Mouse (Mus musculus) liver, postnatal 0 days (tissue): Measurements from ENCODE around the gene Haus6. TPM values are rescaled to one million over a fixed set of nuclear protein-coding genes. Genes with fewer than 3 reads are reported as not detected.
"Not testable (repeated sequence)": the region's sequence is repeated elsewhere in the genome, so short reads cannot be mapped to it uniquely, and the experiment has no call there.

ENCODE experiments used
- ATAC-seq: fragments of 200-750 bp; cut with Nextera tagmentation; 2 replicates; pipeline ENCODE4 v1.8.0; 2017; ENCODE audit warnings: mild to moderate bottlenecking, moderate library complexity
- DNase-seq: peaks from one replicate; pipeline ENCODE4 v3.0.0-alpha.2; 2016
- H3K27ac ChIP-seq: fragments of 300-500 bp; sonication (generic); 2 replicates; pipeline ENCODE4 v1.5.1; 2014; ENCODE audit warnings: antibody characterized with exemption, moderate library complexity, mild to moderate bottlenecking, low read depth
- H3K27me3 ChIP-seq: fragments of 300-500 bp; sonication (generic); 2 replicates; pipeline ENCODE4 v1.6.1; 2014; ENCODE audit warnings: low read length, control low read depth, mixed read lengths; ENCODE audit not compliant: insufficient read depth
- H3K36me3 ChIP-seq: fragments of 300-500 bp; sonication (generic); replicated peaks from 2 replicates; pipeline ENCODE4 v1.6.1; 2014; ENCODE audit warnings: mild to moderate bottlenecking, control low read depth, low read length, moderate library complexity, mixed read lengths; ENCODE audit not compliant: insufficient read depth
- H3K4me1 ChIP-seq: fragments of 300-500 bp; sonication (generic); 2 replicates; pipeline ENCODE4 v1.6.1; 2014; ENCODE audit warnings: antibody characterized with exemption, mild to moderate bottlenecking, control low read depth; ENCODE audit not compliant: insufficient read depth
- H3K4me2 ChIP-seq: fragments of 300-500 bp; sonication (generic); 2 replicates; pipeline ENCODE4 v1.6.1; 2014; ENCODE audit warnings: low read depth, mild to moderate bottlenecking, low read length, moderate library complexity, mixed read lengths
- H3K4me3 ChIP-seq: fragments of 300-500 bp; sonication (generic); 2 replicates; pipeline ENCODE4 v1.5.1; 2014; ENCODE audit warnings: low read depth, low read length
- H3K9ac ChIP-seq: fragments of 300-500 bp; sonication (generic); replicated peaks from 2 replicates; pipeline ENCODE4 v1.6.1; 2014; ENCODE audit warnings: mild to moderate bottlenecking, moderate library complexity
- H3K9me3 ChIP-seq: fragments of 300-500 bp; sonication (generic); 2 replicates; pipeline ENCODE4 v1.6.1; 2016; ENCODE audit warnings: mild to moderate bottlenecking, control low read depth, low read length, mixed read lengths
- CTCF ChIP-seq: sonication (generic); IDR thresholded peaks from 2 replicates; pipeline ENCODE4 v1.5.1; 2016; ENCODE audit warnings: antibody characterized with exemption, low read depth
- EP300 ChIP-seq: IDR thresholded peaks from 2 replicates; pipeline ENCODE4 v1.6.1; 2016; ENCODE audit warnings: antibody characterized with exemption, low read depth, mild to moderate bottlenecking
- WGBS: fragments of 180-500 bp; shearing (Covaris S2); extraction: QIAGEN DNeasy Blood & Tissue Kit; methylation state at CpG from one replicate; pipeline ENCODE4 v1.1.7; 2014; ENCODE audit not compliant: insufficient replicate concordance; 5-methylcytosine and 5-hydroxymethylcytosine counted together
- polyA plus RNA-seq: library from polyadenylated mRNA; unstranded; fragments of >200 nt; fragmentation: Nextera tagmentation; extraction: Ambion mirVana; gene quantifications from 2 replicates; pipeline ENCODE4 v1.2.1, GENCODE M21; 2015

Gene Haus6
- polyA plus RNA-seq, result 4.4 and 5.9 TPM in 2 replicates

DNA sequence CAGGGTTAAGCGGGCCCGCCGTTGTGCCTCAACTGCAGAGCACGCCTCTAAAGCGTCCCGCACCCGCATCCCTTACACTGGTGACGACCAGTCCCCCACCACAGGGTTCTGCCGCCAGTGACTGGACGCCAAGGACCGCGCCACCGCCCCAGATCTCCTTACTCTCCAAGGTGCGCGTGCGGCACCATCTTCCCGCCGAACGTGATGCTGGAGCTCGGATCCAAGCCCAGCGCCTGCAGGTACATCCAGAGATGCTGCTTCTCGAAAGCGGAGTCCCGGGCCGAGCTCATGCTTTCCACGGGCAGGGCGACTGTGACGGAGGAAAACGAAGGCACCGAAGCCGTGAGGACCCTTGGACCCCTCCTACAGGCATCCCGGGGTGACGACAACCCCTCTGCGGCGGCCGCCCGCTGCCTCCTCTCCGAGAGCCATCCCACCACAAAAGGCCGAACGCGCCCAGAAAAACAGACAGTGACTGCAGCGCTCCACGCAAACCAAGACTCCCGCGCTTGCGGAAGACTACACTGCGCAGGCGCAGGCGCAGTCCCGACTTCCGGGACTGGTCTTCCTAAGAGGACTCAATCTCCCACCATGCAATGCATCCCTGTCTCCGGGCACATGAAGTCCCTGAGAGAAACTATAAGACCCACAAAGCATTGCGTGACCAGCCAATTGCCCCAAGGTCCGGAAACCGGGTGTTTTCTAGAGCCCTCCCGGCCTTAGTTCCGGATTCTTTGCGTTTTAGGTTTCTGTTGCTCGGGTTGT lies at the start of gene Haus6:
Gene Haus6 (minus strand): TSS at position 532 of the 765 bp plus-strand sequence.
- TF ChIP-seq EP300 (0 out of 2 replicates have a peak, but pooled peaks have one; percentile 43), CTCF (0 out of 2 replicates have a peak, but pooled peaks have one; percentile 8)
- Histone ChIP-seq H3K36me3 (peaks cover 6% of the 10 kb centered on the region; the same call in 1 of the 2 replicates), H3K27me3 (no peaks in the 10 kb centered on the region), H3K4me1 (peaks cover 7% of the 10 kb centered on the region; the same call in 1 of the 2 replicates), H3K9ac (peak within 1 kb of the TSS; percentile 91), H3K4me2 (peak within 1 kb of the TSS; percentile 96), H3K4me3 (peak within 1 kb of the TSS; percentile 97), H3K27ac (peak within 1 kb of the TSS; percentile 86), H3K9me3 (no peaks in the 10 kb centered on the region)
- DNase-seq (peak; percentile 91), ATAC-seq (peak; percentile 100)
- WGBS, result under 1% methylated on average over 56 of the region's 59 CpGs

DNA sequence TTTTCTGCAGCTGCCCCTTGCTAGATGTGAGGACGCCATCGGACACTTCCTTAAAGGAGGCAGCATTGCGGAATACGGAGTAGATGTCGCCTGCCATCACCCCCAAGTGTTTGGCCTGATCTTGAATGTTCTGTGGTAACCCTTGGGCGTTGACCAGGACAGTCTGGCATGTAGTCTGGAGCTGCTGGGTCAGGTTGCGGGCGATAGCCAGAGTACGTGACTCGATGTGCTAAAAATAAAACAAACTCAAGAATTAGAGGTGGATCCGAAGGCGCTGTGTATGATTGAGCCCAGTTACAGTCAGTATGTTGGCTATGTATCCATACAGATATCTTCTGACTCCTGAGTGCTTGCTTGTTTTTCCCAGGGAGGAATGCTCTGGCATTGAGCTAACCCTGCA lies 45.3 kb upstream of the Haus6 start:
- ATAC-seq, result no peak

DNA sequence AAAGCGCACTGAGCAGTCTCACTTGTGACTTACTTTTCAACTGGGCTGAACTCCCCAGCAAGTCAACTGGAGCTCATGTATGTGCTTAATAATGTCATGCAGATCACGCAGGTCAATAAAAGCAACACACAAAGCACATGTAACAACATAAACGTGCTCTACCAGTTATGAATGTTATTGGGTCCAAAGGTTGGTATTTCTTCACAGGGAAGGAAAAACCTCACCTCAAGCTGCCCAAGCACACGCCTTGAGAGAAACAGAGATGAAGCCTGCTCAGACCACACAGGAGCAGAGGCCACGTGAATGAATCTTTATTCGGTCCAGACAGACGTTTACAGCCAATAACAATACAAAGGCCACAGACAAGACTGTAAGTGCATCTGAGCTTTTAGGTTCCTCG lies 44.6 kb upstream of the Haus6 start:
- H3K27me3 ChIP-seq, H3K4me2 ChIP-seq, H3K4me3 ChIP-seq, DNase-seq, H3K9me3 ChIP-seq, H3K27ac ChIP-seq, ATAC-seq, H3K9ac ChIP-seq, H3K4me1 ChIP-seq: not testable (repeated sequence)
- WGBS, result 87% methylated on average over 8 of the region's 8 CpGs
- H3K36me3 ChIP-seq, result peaks cover 49% of the 10 kb centered on the region

More for the DNA sequence above, 45.3 kb upstream of the Haus6 start:
- no peak overlapping the region for H3K4me3 ChIP-seq
- DNase-seq, result no peak
- no peak overlapping the region for H3K27ac ChIP-seq
- H3K9me3 ChIP-seq, result no peaks in the 10 kb centered on the region
- no peak overlapping the region for H3K9ac ChIP-seq
- no peak overlapping the region for H3K4me2 ChIP-seq
- WGBS, result 88% methylated on average over 12 of the region's 12 CpGs
- no peaks in the 10 kb centered on the region for H3K27me3 ChIP-seq
- H3K36me3 ChIP-seq, result peaks cover 55% of the 10 kb centered on the region
- no peak for TF ChIP-seq EP300
- no peak for TF ChIP-seq CTCF
- no peaks in the 10 kb centered on the region for H3K4me1 ChIP-seq

DNA sequence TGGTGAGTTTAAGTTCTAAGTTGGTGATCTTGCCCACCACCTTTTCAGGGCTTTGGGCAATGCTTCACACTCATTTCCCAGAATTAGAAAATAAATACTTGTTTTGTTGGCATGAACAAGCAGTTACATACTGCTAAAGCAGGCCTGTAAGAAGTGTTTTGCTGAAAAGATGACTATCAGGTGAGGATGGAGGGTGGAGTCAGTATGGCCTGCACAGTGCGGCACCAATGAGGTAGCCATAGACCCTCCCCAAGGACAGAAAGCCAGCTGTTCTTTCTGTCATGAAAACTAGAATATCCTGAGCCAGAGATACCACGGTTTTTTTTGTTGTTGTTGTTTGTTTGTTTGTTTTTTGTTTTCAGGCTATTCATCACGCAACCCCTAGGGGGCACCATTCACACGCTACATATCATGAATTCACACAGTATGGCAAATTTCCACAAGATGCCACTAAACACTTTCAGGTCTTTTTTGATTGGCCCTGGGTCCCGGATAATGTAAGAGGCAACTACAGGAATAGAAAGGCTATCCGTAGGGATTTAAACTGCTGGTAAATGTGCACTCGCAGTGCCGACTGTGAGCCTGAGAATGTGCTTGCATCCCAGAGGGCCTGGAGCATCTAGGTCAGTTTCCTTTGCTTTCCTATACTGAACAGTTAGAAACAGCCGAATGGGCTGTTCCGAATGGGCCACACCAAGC lies 40.0 kb upstream of the Haus6 start:
- DNase-seq (peak; percentile 37), ATAC-seq (no peak)
- H3K27ac ChIP-seq, result no peak overlapping the region
- no peak overlapping the region for H3K4me2 ChIP-seq
- no peak overlapping the region for H3K9ac ChIP-seq
- TF ChIP-seq EP300, result no peak
- TF ChIP-seq CTCF, result peak; percentile 83
- H3K4me3 ChIP-seq, result no peak overlapping the region
- no peaks in the 10 kb centered on the region for H3K4me1 ChIP-seq
- 78% methylated on average over 10 of the region's 10 CpGs for WGBS
- H3K36me3 ChIP-seq, result peaks cover 7% of the 10 kb centered on the region
- no peaks in the 10 kb centered on the region for H3K27me3 ChIP-seq
- H3K9me3 ChIP-seq, result no peaks in the 10 kb centered on the region

DNA sequence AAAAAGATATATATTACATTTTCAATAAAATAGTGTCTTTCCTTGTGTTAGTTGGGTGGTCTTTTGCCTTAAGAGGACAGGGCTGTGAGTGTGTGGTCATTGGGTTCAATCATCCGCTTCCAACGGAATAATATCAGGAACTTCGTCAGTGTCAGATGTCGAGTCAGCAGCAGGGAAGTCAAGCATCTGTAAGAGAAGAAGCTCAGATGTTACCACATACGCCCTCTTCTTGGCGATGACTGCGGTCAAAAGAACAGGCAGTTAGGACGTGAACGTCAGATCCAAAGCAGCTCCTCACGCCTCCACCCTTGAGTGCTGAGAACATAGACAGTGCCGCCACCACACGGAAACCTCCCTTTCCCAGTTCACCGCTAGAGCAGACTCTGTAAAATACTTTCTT lies 36.5 kb upstream of the Haus6 start:
- H3K27me3 ChIP-seq, DNase-seq, H3K9me3 ChIP-seq, H3K4me2 ChIP-seq, H3K4me1 ChIP-seq, H3K27ac ChIP-seq, H3K9ac ChIP-seq, ATAC-seq, H3K36me3 ChIP-seq, H3K4me3 ChIP-seq: not testable (repeated sequence)
- WGBS, result 83% methylated on average over 10 of the region's 13 CpGs

DNA sequence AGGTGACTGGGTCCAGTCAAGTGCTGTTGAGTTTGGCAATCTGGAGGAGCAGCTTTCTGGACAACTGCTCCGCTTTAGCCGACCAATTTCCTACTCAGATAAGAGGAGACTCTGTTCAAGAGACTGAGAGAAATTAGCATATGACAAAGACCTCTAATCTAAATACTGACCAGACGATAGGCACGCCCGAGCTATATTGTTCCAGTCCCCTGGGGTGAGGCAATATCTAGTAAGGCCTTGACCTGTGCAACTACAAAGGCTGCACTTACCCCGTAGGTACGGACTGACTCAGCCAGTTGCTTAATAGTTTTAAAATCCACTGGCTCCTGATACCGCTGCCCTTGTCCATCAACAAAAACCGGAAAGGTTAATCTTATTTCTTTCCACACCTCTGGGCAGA lies 25.7 kb upstream of the Haus6 start:
- ATAC-seq, result peak; percentile 26; the same call in 1 of the 2 replicates
- DNase-seq, result not testable (repeated sequence)

DNA sequence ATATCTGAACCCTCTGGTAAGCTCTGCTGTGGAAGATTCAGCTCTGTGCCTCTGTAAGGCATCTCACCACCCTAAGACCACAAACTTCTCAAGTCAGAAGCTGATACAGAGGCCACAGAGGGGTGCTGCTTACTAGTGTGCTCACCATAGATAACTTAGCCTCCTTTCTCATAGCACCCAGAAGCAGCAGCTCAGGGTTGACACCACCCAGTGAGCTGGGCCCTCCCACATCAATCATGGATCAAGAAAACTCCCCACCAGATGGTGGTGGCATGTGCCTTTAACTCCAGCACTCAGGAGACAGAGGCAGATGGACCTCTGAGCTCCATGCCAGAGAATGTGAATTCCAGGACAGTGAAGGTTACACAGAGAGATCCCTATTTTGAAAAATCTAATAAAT lies 23.0 kb upstream of the Haus6 start:
- not testable (repeated sequence) for H3K4me3 ChIP-seq, H3K4me2 ChIP-seq, H3K4me1 ChIP-seq, H3K27me3 ChIP-seq, H3K36me3 ChIP-seq, H3K9ac ChIP-seq, DNase-seq, H3K27ac ChIP-seq, H3K9me3 ChIP-seq
- peak; percentile 97 for ATAC-seq

More for the DNA sequence above, 25.7 kb upstream of the Haus6 start:
- not testable (repeated sequence) for H3K9ac ChIP-seq, H3K27ac ChIP-seq, H3K36me3 ChIP-seq, H3K4me1 ChIP-seq, H3K9me3 ChIP-seq, H3K27me3 ChIP-seq, H3K4me2 ChIP-seq, H3K4me3 ChIP-seq
- 72% methylated on average over 9 of the region's 9 CpGs for WGBS
- TF ChIP-seq EP300, result peak; percentile 13; the same call in 1 of the 2 replicates

DNA sequence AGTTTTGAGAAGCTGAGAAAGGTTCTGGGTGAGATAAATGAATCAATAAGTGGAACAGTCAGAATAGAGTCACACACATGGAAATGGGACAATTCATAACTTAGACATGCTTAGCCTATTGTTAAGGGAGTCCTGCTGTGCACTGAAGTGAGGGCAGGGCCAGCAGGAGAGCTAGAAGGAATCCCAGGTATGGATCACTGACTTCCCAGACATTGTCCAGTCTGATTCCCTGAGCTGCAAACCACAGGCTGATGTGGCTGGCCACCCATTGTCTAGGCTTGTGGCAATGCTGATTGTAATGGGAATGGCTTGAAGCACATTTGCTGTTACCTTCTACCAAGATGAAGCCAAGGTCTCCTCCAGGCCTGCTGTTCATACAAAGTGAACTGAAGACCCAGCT lies 22.5 kb upstream of the Haus6 start:
- H3K36me3 ChIP-seq, H3K4me1 ChIP-seq, ATAC-seq, DNase-seq, H3K27ac ChIP-seq, H3K4me3 ChIP-seq, H3K4me2 ChIP-seq, H3K27me3 ChIP-seq, H3K9me3 ChIP-seq, H3K9ac ChIP-seq: not testable (repeated sequence)

DNA sequence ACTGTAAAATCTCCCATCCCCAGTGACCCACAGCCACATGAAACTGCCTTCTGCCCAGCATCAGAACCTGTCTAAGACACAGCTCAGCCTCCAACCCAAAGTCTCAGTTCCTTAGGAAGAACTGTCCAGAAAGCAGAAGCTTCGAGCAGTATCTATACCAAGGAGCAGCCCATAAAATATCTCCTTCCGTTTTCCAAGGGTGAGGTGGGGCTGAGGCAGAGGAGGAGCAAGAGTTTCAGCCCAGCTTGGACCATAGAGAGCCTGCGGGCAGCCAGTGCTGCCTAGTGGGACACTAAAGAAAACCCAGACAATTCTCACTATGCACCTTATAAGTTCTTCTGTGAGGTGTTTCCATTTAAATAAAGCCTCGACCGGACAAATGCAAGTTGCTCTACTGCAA lies 20.7 kb upstream of the Haus6 start:
- DNase-seq, H3K4me1 ChIP-seq, H3K9ac ChIP-seq, H3K27me3 ChIP-seq, H3K4me2 ChIP-seq, H3K36me3 ChIP-seq, H3K27ac ChIP-seq, H3K9me3 ChIP-seq, H3K4me3 ChIP-seq: not testable (repeated sequence)
- 0 out of 2 replicates have a peak, but pooled peaks have one; percentile 30 for ATAC-seq
- 63% methylated on average over 3 of the region's 5 CpGs for WGBS
